Mouse (Mus musculus): ENCODE data around the gene Hist1h2ai. TPM values are rescaled to one million over a fixed set of nuclear protein-coding genes. Genes with fewer than 3 reads are reported as not detected.
A peak's percentile ranks its signal among the peaks of the same experiment; 100 is the strongest.
"Not testable (repeated sequence)": the region's sequence is repeated elsewhere in the genome, so short reads cannot be mapped to it uniquely, and the experiment has no call there.

Hist1h2ai gene
- total and polyA plus RNA-seq, 3 experiments: 6.3 to 880 TPM; not detected in 1

DNA sequence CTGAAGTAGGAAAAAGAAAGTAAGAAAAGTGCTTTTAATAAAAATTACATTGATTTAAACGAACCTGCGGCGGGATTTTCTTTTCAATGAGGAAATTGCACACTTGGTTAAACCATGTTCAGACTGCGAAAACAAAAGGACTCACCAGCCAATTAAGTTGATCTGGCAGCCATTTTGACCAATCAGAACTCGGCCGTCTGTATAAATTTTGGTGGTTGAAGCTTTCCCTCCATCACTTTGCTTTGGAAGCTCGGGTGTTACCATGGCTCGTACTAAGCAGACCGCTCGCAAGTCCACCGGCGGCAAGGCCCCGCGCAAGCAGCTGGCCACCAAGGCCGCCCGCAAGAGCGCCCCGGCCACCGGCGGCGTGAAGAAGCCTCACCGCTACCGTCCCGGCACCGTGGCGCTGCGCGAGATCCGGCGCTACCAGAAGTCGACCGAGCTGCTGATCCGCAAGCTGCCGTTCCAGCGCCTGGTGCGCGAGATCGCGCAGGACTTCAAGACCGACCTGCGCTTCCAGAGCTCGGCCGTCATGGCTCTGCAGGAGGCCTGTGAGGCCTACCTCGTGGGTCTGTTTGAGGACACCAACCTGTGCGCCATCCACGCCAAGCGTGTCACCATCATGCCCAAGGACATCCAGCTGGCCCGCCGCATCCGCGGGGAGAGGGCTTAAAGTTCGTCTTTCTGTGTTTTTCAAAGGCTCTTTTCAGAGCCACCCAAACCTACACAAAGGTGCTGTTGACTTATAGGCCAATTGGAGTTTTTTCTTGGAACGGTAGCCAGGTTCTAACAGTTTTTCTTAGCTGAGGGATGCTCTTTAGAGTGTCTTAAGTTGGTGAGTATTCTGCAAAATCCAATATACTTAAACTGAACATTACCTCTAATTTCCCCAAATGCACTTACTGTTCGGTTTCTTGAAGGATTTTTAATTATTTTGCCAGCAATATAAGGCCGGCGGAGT lies 1.5 kb downstream of the Hist1h2ai start, which contains the start of gene Hist1h3h:
Gene Hist1h3h, plus strand, starts transcription at position 263 of the 961 bp plus-strand sequence.
- in situ Hi-C loops (cut with MboI; ENCODE audit: low pct_ligation_motif_present, low pct_unique_long_range_greater_than_20kb, low sequenced_read_pairs): loop anchor here (25.0 kb wide), 2 partner anchors 220 to 330 kb away; partner anchors contain the start of gene Zfp184
- H3K79me2 ChIP-seq (replicated peaks; ENCODE audit: control insufficient read depth, extremely low read depth, insufficient read depth, poor library complexity, severe bottlenecking); H3K27me3 ChIP-seq (replicated peaks); dilution Hi-C loops (cut with MboI; ENCODE audit: extremely low pct_ligation_motif_present, extremely low pct_unique_long_range_greater_than_20kb, low sequenced_read_pairs); H3K36me3 ChIP-seq (replicated peaks in 1 of 2; ENCODE audit: control insufficient read depth in 1 of 2, insufficient read depth in 1 of 2, low read length in 1 of 2); H3K9me3 ChIP-seq (replicated peaks; ENCODE audit: low read length): not testable (repeated sequence)
- Histone ChIP-seq H3K4me1 (ENCODE audit: control insufficient read depth in 1 of 2, insufficient read depth in 2 of 2) (peaks cover 2 to 34% of the 10 kb centered on the region in 2 experiments; a peak in 2 of 4 replicates), H3K9ac (ENCODE audit: insufficient read depth, low read depth) (peak within 1 kb of the TSS; percentile 82), H3K4me2 (ENCODE audit: insufficient read depth, low read depth, poor library complexity, severe bottlenecking) (peak within 1 kb of the TSS; percentile 77), H3K4me3 (replicated peaks in 1 of 3; ENCODE audit: low read depth in 2 of 3, low read length in 2 of 3, poor library complexity in 1 of 3) (peak within 1 kb of the TSS; percentile 35 to 59 (median 50)), H3K27ac (ENCODE audit: insufficient read depth, low read depth) (peak within 1 kb of the TSS; percentile 95)
- DNase-seq (ENCODE audit: extremely low read depth): peak; percentile 94
- TF ChIP-seq POLR2AphosphoS2 (IDR thresholded peaks at IDR 0.05; ENCODE audit: low read depth, low read length) (peak; percentile 99), ELF1 (IDR thresholded peaks at IDR 0.05; ENCODE audit: low read depth, low read length) (0 out of 2 replicates have a peak, but pooled peaks have one; percentile 32), ZMIZ1 (IDR thresholded peaks at IDR 0.05; ENCODE audit: low read depth, low read length) (peak; percentile 99), CHD1 (IDR thresholded peaks at IDR 0.05; ENCODE audit: low read depth, low read length) (0 out of 2 replicates have a peak, but pooled peaks have one; percentile 39), RCOR1 (conservative IDR thresholded peaks at IDR 0.05; ENCODE audit: low read depth, low read length) (0 out of 2 replicates have a peak, but pooled peaks have one; percentile 3), HCFC1 (IDR thresholded peaks at IDR 0.05; ENCODE audit: low read depth, low read length) (peak; percentile 45), UBTF (IDR thresholded peaks at IDR 0.05; ENCODE audit: low read depth, low read length) (peak; percentile 79), CHD2 (IDR thresholded peaks at IDR 0.05; ENCODE audit: low read length) (peak; percentile 71), TCF12 (IDR thresholded peaks at IDR 0.05; ENCODE audit: low read depth, low read length) (peak; percentile 74), SIN3A (IDR thresholded peaks at IDR 0.05; ENCODE audit: low read length) (peak; percentile 35; the same call in 1 of the 2 replicates), TBP (conservative IDR thresholded peaks at IDR 0.05; ENCODE audit: low read depth, low read length) (peak; percentile 98), POLR2A (IDR thresholded peaks at IDR 0.05; ENCODE audit: low read depth, low read length) (peak; percentile 91; the same call in 1 of the 2 replicates), E2F4 (IDR thresholded peaks at IDR 0.05; ENCODE audit: insufficient replicate concordance, low read depth, low read length) (0 out of 2 replicates have a peak, but pooled peaks have one; percentile 74), NELFE (IDR thresholded peaks at IDR 0.05; ENCODE audit: low read depth, low read length) (peak; percentile 98)

DNA sequence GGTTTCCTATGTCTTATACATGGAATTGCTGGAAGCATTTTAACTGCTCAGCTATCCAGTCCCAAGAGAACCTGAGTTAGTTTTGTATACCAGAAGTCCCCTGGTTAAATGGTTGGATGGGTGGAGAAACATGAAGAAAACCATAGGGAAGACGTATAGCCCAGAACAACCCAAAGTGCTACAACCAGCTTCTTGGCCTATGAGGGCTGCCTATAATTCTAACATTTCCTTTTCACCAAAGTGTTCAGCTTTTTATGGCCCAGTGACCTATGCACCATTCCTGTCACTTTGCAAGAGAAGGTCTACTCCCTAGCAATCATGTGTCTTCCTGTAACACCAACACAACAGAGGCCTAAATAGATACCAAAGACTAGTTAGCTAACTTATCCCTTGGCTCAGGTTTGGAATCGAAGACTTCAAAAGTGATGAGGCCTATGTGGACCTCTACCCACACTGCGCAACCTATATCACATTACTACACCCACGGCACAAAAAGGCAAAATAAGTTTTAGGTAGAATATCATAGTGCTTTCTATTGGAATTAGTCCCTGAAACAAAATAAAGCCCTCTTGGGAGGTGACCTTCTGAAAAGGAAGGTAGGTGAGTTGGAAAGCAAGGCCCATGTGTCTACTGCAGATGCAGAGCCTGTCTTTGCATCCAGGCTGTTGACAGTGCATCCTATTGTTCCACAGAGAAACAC lies 2.3 kb downstream of the Hist1h2ai start:
- TF ChIP-seq SIN3A (IDR thresholded peaks at IDR 0.05; ENCODE audit: low read length) (0 out of 2 replicates have a peak, but pooled peaks have one; percentile 15), SMC3 (IDR thresholded peaks at IDR 0.05; ENCODE audit: low read depth, low read length) (no peak), MYC (IDR thresholded peaks at IDR 0.05; ENCODE audit: low read depth, low read length) (peak; percentile 57; the same call in 1 of the 2 replicates), CTCF (conservative IDR thresholded peaks at IDR 0.05 in 1 of 2, IDR thresholded peaks at IDR 0.05 in 1 of 2; ENCODE audit: low read depth in 2 of 2, low read length in 2 of 2) (no peak), ELF1 (IDR thresholded peaks at IDR 0.05; ENCODE audit: low read depth, low read length) (no peak), JUND (conservative IDR thresholded peaks at IDR 0.05; ENCODE audit: low read depth, low read length) (0 out of 2 replicates have a peak, but pooled peaks have one; percentile 5), CHD2 (IDR thresholded peaks at IDR 0.05; ENCODE audit: low read length) (peak; percentile 9; the same call in 1 of the 2 replicates), RCOR1 (conservative IDR thresholded peaks at IDR 0.05; ENCODE audit: low read depth, low read length) (peak; percentile 39; the same call in 1 of the 2 replicates), TBP (conservative IDR thresholded peaks at IDR 0.05; ENCODE audit: low read depth, low read length) (no peak), EP300 (IDR thresholded peaks at IDR 0.05; ENCODE audit: low read length) (no peak), CHD1 (IDR thresholded peaks at IDR 0.05; ENCODE audit: low read depth, low read length) (peak; percentile 32; the same call in 1 of the 2 replicates), E2F4 (IDR thresholded peaks at IDR 0.05; ENCODE audit: insufficient replicate concordance, low read depth, low read length) (no peak), POLR2A (IDR thresholded peaks at IDR 0.05; ENCODE audit: low read depth, low read length) (peak; percentile 78), NELFE (IDR thresholded peaks at IDR 0.05; ENCODE audit: low read depth, low read length) (peak; percentile 61; the same call in 1 of the 2 replicates), POLR2AphosphoS2 (IDR thresholded peaks at IDR 0.05; ENCODE audit: low read depth, low read length) (peak; percentile 98), USF2 (conservative IDR thresholded peaks at IDR 0.05; ENCODE audit: low read depth, low read length) (no peak)
- Histone ChIP-seq H3K4me1 (ENCODE audit: control insufficient read depth in 1 of 2, insufficient read depth in 2 of 2) (peaks cover 2 to 37% of the 10 kb centered on the region in 2 experiments; a peak in 2 of 4 replicates), H3K9ac (ENCODE audit: insufficient read depth, low read depth) (peak overlapping the region; percentile 73), H3K27ac (ENCODE audit: insufficient read depth, low read depth) (peak overlapping the region; percentile 88), H3K9me3 (replicated peaks; ENCODE audit: low read length) (no peaks in the 10 kb centered on the region), H3K4me2 (ENCODE audit: insufficient read depth, low read depth, poor library complexity, severe bottlenecking) (peak overlapping the region; percentile 77), H3K4me3 (replicated peaks in 1 of 3; ENCODE audit: low read depth in 2 of 3, low read length in 2 of 3, poor library complexity in 1 of 3) (peak overlapping the region; percentile 32 to 48 (median 45)), H3K36me3 (replicated peaks in 1 of 2; ENCODE audit: control insufficient read depth in 1 of 2, insufficient read depth in 1 of 2, low read length in 1 of 2) (no peaks in the 10 kb centered on the region), H3K27me3 (replicated peaks) (no peaks in the 10 kb centered on the region), H3K79me2 (replicated peaks; ENCODE audit: control insufficient read depth, extremely low read depth, insufficient read depth, poor library complexity, severe bottlenecking) (no peaks in the 10 kb centered on the region)
- peak; percentile 60 for DNase-seq (ENCODE audit: extremely low read depth)
- in situ Hi-C loops (cut with MboI; ENCODE audit: low pct_ligation_motif_present, low pct_unique_long_range_greater_than_20kb, low sequenced_read_pairs): loop anchor here (25.0 kb wide), 2 partner anchors 219 to 331 kb away; partner anchors contain the start of gene Zfp184
- dilution Hi-C loops (cut with MboI; ENCODE audit: extremely low pct_ligation_motif_present, extremely low pct_unique_long_range_greater_than_20kb, low sequenced_read_pairs): no loop called here

All from CH12.LX (cell line).